In genomic region chr5:3665225-3665624, GRCm38 (mm10) we compare ENCODE assay signal across 28 mouse cellular contexts. TPM values are rescaled to one million over a fixed set of nuclear protein-coding genes. Genes with fewer than 3 reads are reported as not detected.
"Had no signal": no experiment of that assay in that cellular context is flagged by ENCODE, and none has a peak within 500 bp of the region (broad histone marks: within the 10 kb centered on the region; RNA-seq: fewer than 3 reads in every experiment).

No protein-coding gene starts in this region.

- H3K9ac ChIP-seq: liver, embryonic 15.5 days; liver, postnatal 0 days; lung, embryonic 15.5 days; neural tube, embryonic 13.5 days; neural tube, embryonic 15.5 days had no signal

- H3K9me3 ChIP-seq: liver, embryonic 15.5 days; lung, embryonic 15.5 days; midbrain, embryonic 10.5 days; neural tube, embryonic 13.5 days; neural tube, embryonic 15.5 days had no signal

- H3K27me3 ChIP-seq: liver, embryonic 15.5 days; lung, embryonic 15.5 days; neural tube, embryonic 13.5 days; neural tube, embryonic 15.5 days had no signal

- H3K4me2 ChIP-seq: liver, embryonic 15.5 days; lung, embryonic 15.5 days; neural tube, embryonic 13.5 days; neural tube, embryonic 15.5 days had no signal

- H3K4me3 ChIP-seq: liver, embryonic 15.5 days; lung, embryonic 15.5 days; midbrain, embryonic 10.5 days; myocyte; neural tube, embryonic 13.5 days; neural tube, embryonic 15.5 days had no signal

- H3K27ac ChIP-seq: liver, embryonic 15.5 days; lung, embryonic 15.5 days; macrophage; midbrain, embryonic 10.5 days; neural tube, embryonic 13.5 days; neural tube, embryonic 15.5 days had no signal

- ATAC-seq: liver, postnatal 0 days; lung, postnatal 0 days; midbrain, embryonic 16.5 days had no signal

- DNase-seq: liver, postnatal 0 days; lung, adult 2 months; lung, postnatal 14 days; lung, postnatal 36 days; midbrain, embryonic 14.5 days; retina, postnatal 1 day; right cerebral cortex, adult 18-20 months; right cerebral cortex, postnatal 25 days; right cerebral cortex, postnatal 4 days; spleen, adult 18-20 months; thymus, adult 2 months; thymus, postnatal 25 days; thymus, postnatal 4 days had no signal

- H3K4me1 ChIP-seq: lung, embryonic 15.5 days; midbrain, embryonic 10.5 days; neural tube, embryonic 13.5 days; neural tube, embryonic 15.5 days had no signal

- H3K36me3 ChIP-seq: liver, embryonic 15.5 days; lung, embryonic 15.5 days; midbrain, embryonic 10.5 days; neural tube, embryonic 13.5 days; neural tube, embryonic 15.5 days had no signal

RNA-seq across cellular contexts. Expression of gene Tmbim7, which starts 14.2 kb away (rescaled TPM):
- total RNA-seq: megakaryocyte, adult 5-6 weeks had no signal
- polyA plus RNA-seq: liver, embryonic 15.5 days; liver, postnatal 0 days; lung, adult 2 months; lung, embryonic 15.5 days; lung, postnatal 0 days; macrophage; midbrain, embryonic 10.5 days; midbrain, embryonic 14.5 days; midbrain, embryonic 16.5 days; myocyte; neural tube, embryonic 11.5 days; neural tube, embryonic 13.5 days; neural tube, embryonic 15.5 days; small intestine, adult 2 months; stomach, embryonic 14.5 days; stomach, embryonic 16.5 days; thymus, adult 2 months; urinary bladder, adult 2 months had no signal
